Comparison of ENCODE assay signal across 10 mouse cellular contexts in the genomic region with DNA sequence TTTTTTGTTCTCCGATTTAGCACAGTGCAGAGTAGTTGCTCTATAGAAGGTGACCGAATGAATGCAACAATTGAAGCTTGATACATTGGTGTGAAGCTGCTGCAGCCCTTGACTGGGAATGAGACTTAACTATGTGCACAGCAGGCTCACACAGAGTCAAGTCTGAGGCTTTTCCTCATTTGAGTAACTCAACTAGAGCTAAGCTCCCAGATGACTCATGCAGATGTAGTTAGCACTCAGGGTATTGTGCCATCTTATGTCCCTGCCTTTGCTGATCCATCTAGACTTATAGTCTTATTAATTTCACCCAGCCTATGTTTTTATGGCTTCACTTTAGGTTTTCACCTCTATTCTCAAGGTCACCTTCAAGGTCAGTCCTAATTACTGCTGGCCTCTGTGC.
"Had no signal": no experiment of that assay in that cellular context is flagged by ENCODE, and none has a peak within 500 bp of the region (broad histone marks: within the 10 kb centered on the region; RNA-seq: fewer than 3 reads in every experiment).

No protein-coding gene starts in this region.

- H3K27me3 ChIP-seq: limb, embryonic 12.5 days; liver, embryonic 13.5 days; lung, embryonic 15.5 days; midbrain, embryonic 13.5 days had no signal

- H3K4me1 ChIP-seq: limb, embryonic 12.5 days; liver, embryonic 13.5 days; lung, embryonic 15.5 days; midbrain, embryonic 13.5 days had no signal

- H3K4me3 ChIP-seq: layer of hippocampus, adult 2 months; limb, embryonic 12.5 days; liver, embryonic 13.5 days; lung, embryonic 15.5 days; midbrain, embryonic 13.5 days had no signal

- H3K9me3 ChIP-seq: limb, embryonic 12.5 days; liver, embryonic 13.5 days; lung, embryonic 15.5 days; midbrain, embryonic 13.5 days had no signal

- DNase-seq: liver; liver, embryonic 13.5 days; liver, postnatal 0 days; lung, postnatal 14 days; right cerebral cortex, postnatal 14 days had no signal

- H3K27ac ChIP-seq: layer of hippocampus, adult 2 months; limb, embryonic 12.5 days; liver, embryonic 13.5 days; lung, embryonic 15.5 days; midbrain, embryonic 13.5 days; stomach, postnatal 0 days had no signal

- H3K36me3 ChIP-seq: limb, embryonic 12.5 days; liver, embryonic 13.5 days; lung, embryonic 15.5 days; midbrain, embryonic 13.5 days had no signal
